Mouse (Mus musculus): ENCODE measurements around the gene Tmem97. TPM values are rescaled to one million over a fixed set of nuclear protein-coding genes. Genes with fewer than 3 reads are reported as not detected.

The Tmem97 gene
- polyA plus RNA-seq, 1 experiment from 2014 or later = 47.3 TPM

DNA sequence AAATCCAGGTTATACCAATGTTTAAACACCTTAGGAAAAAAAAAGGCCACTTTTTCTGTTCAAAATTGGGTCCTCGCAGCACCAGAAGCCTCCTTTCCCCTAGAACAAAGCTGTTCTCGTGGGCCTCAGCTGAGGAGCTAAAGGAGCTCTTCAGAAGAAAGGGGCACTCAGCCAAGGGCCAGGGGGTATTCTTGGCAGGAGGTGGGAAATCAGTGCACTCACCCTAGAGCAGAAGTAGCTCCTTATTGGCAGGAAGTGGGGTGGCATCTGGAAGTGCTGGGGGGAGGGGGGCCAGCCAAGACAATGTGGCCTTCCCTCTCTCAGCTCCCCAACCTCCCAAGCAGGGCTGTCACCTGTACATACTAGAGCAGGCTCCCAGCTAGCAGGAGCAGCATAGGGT, 25.7 kb downstream of the Tmem97 start:
- H3K36me3 ChIP-seq = peaks cover 98% of the 10 kb centered on the region
- WGBS = 80% methylated on average over 2 of the region's 2 CpGs
- ATAC-seq (ENCODE audit: low FRiP score) = no peak
- H3K9ac ChIP-seq = no peak overlapping the region
- no peaks in the 10 kb centered on the region for H3K9me3 ChIP-seq (replicated peaks)
- no peak overlapping the region for H3K27ac ChIP-seq
- no peak overlapping the region for H3K4me3 ChIP-seq
- no peaks in the 10 kb centered on the region for H3K4me1 ChIP-seq
- no peak overlapping the region for H3K4me2 ChIP-seq (replicated peaks)
- no peaks in the 10 kb centered on the region for H3K27me3 ChIP-seq

- no peak for ATAC-seq (ENCODE audit: low FRiP score)
- Histone ChIP-seq H3K4me3 (no peak overlapping the region), H3K4me2 (replicated peaks) (no peak overlapping the region), H3K4me1 (no peaks in the 10 kb centered on the region), H3K27ac (no peak overlapping the region), H3K9ac (no peak overlapping the region), H3K27me3 (no peaks in the 10 kb centered on the region), H3K9me3 (replicated peaks) (no peaks in the 10 kb centered on the region), H3K36me3 (peaks cover 98% of the 10 kb centered on the region)
- WGBS = 64% methylated on average over 9 of the region's 9 CpGs
These were observed 27.2 kb downstream of the Tmem97 start for GRCm38 (mm10) chr11:78523241-78523955.

DNA sequence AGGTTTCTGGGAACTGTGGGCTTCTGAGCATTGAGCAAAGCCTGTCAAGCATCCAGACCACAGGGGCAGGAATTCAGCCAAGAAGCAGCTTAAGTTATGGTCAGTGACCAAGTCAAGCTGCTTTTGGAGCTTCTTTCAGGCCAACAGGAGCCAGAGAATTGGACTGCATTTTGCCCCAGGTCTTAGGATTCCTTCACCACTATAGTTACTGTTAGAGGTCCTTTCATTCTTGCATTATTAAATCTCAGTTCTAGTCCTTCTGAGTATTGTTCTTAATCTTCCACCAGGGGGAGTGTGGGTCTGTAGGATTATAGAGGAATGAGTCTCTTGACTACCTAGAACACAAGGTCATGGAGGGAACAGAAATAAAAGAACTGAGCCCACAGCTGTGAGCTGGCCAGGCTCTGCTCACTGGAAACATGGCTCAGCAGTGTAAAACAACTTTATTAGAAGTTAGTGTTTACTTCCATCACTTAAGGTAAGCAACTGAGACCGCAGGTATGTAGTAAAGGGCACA, 28.0 kb downstream of the Tmem97 start:
- Histone ChIP-seq H3K4me2 (replicated peaks) (no peak overlapping the region), H3K9ac (no peak overlapping the region), H3K4me1 (no peaks in the 10 kb centered on the region), H3K36me3 (peaks cover 98% of the 10 kb centered on the region), H3K27me3 (no peaks in the 10 kb centered on the region), H3K9me3 (replicated peaks) (no peaks in the 10 kb centered on the region), H3K4me3 (no peak overlapping the region), H3K27ac (no peak overlapping the region)
- ATAC-seq (ENCODE audit: low FRiP score) = no peak
- WGBS = 88% methylated on average over 1 of the region's 1 CpGs

DNA sequence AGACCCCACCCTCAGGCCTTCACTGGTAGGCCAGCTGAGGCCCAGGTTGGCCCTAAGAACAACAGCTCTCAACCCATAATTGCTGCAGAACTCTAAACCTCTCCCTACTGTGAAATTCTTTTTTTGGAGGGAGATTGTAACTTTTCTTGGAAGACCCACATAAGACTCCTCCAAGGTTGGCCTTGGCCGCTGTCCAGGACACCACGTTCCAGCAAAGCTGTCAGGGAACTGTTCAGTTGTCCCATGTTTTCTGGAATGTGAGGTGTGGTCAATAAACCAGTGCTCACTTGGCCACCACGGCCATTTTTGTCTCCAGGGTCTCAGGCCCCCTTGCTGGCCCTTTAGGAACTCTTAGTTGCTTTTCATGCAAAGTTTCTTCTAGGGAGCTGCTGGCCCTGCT, 28.7 kb downstream of the Tmem97 start:
- Histone ChIP-seq H3K9ac (no peak overlapping the region), H3K4me1 (no peaks in the 10 kb centered on the region), H3K27me3 (no peaks in the 10 kb centered on the region), H3K4me2 (replicated peaks) (no peak overlapping the region), H3K4me3 (no peak overlapping the region), H3K27ac (no peak overlapping the region), H3K36me3 (peaks cover 93% of the 10 kb centered on the region), H3K9me3 (replicated peaks) (no peaks in the 10 kb centered on the region)
- ATAC-seq (ENCODE audit: low FRiP score) = no peak
- WGBS = 93% methylated on average over 3 of the region's 3 CpGs

GRCm38 (mm10) chr11:78518931-78519330, 31.6 kb downstream of the Tmem97 start:
- no peak overlapping the region for H3K9ac ChIP-seq
- no peak overlapping the region for H3K27ac ChIP-seq
- no peak for ATAC-seq (ENCODE audit: low FRiP score)

GRCm38 (mm10) chr11:78515549-78516325, 34.8 kb downstream of the Tmem97 start:
- Histone ChIP-seq H3K4me2 (replicated peaks) (no peak overlapping the region), H3K27me3 (no peaks in the 10 kb centered on the region), H3K27ac (no peak overlapping the region), H3K9ac (no peak overlapping the region), H3K4me1 (peaks cover 19% of the 10 kb centered on the region), H3K36me3 (peaks cover 57% of the 10 kb centered on the region), H3K9me3 (replicated peaks) (no peaks in the 10 kb centered on the region), H3K4me3 (no peak overlapping the region)
- WGBS = 64% methylated on average over 2 of the region's 2 CpGs
- ATAC-seq (ENCODE audit: low FRiP score) = no peak

More at GRCm38 (mm10) chr11:78518931-78519330, 31.6 kb downstream of the Tmem97 start:
- H3K4me3 ChIP-seq = no peak overlapping the region
- no peak overlapping the region for H3K4me2 ChIP-seq (replicated peaks)
- peaks cover 89% of the 10 kb centered on the region for H3K36me3 ChIP-seq
- H3K9me3 ChIP-seq (replicated peaks) = no peaks in the 10 kb centered on the region
- H3K27me3 ChIP-seq = no peaks in the 10 kb centered on the region
- no peaks in the 10 kb centered on the region for H3K4me1 ChIP-seq
- WGBS = 89% methylated on average over 10 of the region's 10 CpGs

DNA sequence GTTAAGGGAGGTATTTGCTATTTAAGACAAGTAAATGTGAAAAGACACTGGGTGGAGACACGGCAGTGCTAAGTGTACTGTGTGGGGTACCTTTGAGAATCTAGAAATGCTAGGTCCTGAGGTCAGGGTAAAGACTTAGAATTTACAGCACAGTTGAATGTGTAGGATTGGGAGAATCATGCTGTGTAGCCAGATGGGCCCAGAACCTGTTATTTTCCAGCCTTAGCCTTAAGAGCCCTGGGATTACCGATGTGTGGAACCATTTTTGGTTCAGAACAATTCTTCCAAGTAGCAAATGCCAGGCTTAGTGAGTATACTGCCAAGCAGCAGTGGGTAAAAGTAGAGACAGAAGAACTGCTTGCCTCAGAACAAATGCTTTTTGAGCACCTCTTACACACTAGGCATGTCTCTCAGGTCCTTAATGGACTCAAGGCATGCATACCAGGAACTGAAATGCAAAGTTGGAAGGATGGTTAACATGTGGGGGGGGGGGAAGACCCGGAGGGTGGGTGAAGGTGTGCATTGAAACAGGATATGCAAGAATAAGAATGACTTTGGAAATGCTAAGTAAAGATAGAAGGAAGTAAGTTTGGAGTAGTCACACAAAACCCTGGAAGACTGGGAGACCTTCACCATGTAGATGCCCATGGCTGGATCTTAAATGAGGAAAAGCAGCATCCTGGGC, 37.3 kb downstream of the Tmem97 start:
- peaks cover 19% of the 10 kb centered on the region for H3K4me1 ChIP-seq
- no peak overlapping the region for H3K27ac ChIP-seq
- no peaks in the 10 kb centered on the region for H3K9me3 ChIP-seq (replicated peaks)
- 82% methylated on average over 3 of the region's 3 CpGs for WGBS
- peak overlapping the region; percentile 85 for H3K4me2 ChIP-seq (replicated peaks)
- ATAC-seq (ENCODE audit: low FRiP score) = no peak
- peaks cover 43% of the 10 kb centered on the region for H3K36me3 ChIP-seq
- no peaks in the 10 kb centered on the region for H3K27me3 ChIP-seq
- 0 out of 2 replicates have a peak overlapping the region, but pooled peaks have one; percentile 94 for H3K9ac ChIP-seq
- H3K4me3 ChIP-seq = peak overlapping the region; percentile 75

- H3K36me3 ChIP-seq = peaks cover 44% of the 10 kb centered on the region
- peak; percentile 95 for ATAC-seq (ENCODE audit: low FRiP score)
These were observed 38.3 kb downstream of the Tmem97 start, which contains the start of the genes Tmem199 and Poldip2 for GRCm38 (mm10) chr11:78512025-78512957. Gene Tmem199, minus strand, starts transcription at chr11:78512172. Gene Poldip2, plus strand, starts transcription at chr11:78512193.

GRCm38 (mm10) chr11:78509148-78509547, 41.4 kb downstream of the Tmem97 start:
- no peak for ATAC-seq (ENCODE audit: low FRiP score)
- Histone ChIP-seq H3K4me1 (peaks cover 19% of the 10 kb centered on the region), H3K4me3 (no peak overlapping the region), H3K4me2 (replicated peaks) (no peak overlapping the region), H3K27ac (no peak overlapping the region), H3K9ac (no peak overlapping the region), H3K9me3 (replicated peaks) (no peaks in the 10 kb centered on the region), H3K27me3 (no peaks in the 10 kb centered on the region), H3K36me3 (peaks cover 31% of the 10 kb centered on the region)
- WGBS = 84% methylated on average over 5 of the region's 5 CpGs

More at GRCm38 (mm10) chr11:78512025-78512957, 38.3 kb downstream of the Tmem97 start, which contains the start of the genes Tmem199 and Poldip2:
- H3K27me3 ChIP-seq = no peaks in the 10 kb centered on the region
- H3K9me3 ChIP-seq (replicated peaks) = no peaks in the 10 kb centered on the region
- WGBS = under 1% methylated on average over 67 of the region's 67 CpGs
- peaks cover 19% of the 10 kb centered on the region for H3K4me1 ChIP-seq
- H3K9ac ChIP-seq = peak within 1 kb of the TSS; percentile 94
- peak within 1 kb of the TSS; percentile 81 for H3K27ac ChIP-seq
- peak within 1 kb of the TSS; percentile 75 for H3K4me3 ChIP-seq
- peak within 1 kb of the TSS; percentile 85 for H3K4me2 ChIP-seq (replicated peaks)

DNA sequence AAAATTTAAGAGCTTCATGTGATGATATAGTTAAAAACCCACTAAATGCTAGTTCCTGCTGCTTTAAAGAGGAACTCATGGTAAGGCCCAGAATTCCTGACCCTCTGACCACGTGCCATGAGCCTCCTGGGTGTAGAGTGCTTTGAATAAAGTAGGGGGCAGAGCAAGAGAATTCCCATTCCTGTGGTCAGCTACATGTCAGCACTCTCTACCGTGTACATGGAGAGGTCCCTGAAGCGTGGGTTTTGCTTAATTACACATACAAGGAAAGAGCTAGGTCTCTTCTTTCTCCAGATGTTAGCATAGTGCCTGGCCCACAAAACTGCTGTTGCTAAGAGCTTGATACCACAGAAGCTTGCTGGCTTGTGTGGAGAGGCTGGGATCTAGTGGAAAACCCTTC, 45.1 kb downstream of the Tmem97 start:
- no peaks in the 10 kb centered on the region for H3K4me1 ChIP-seq
- H3K27ac ChIP-seq = no peak overlapping the region
- ATAC-seq (ENCODE audit: low FRiP score) = no peak
- no peak overlapping the region for H3K4me2 ChIP-seq (replicated peaks)
- H3K9ac ChIP-seq = no peak overlapping the region
- no peaks in the 10 kb centered on the region for H3K9me3 ChIP-seq (replicated peaks)
- peaks cover 31% of the 10 kb centered on the region for H3K36me3 ChIP-seq
- 85% methylated on average over 3 of the region's 3 CpGs for WGBS
- H3K27me3 ChIP-seq = peaks cover 7% of the 10 kb centered on the region; the same call in 1 of the 2 replicates
- H3K4me3 ChIP-seq = no peak overlapping the region

- Histone ChIP-seq H3K4me2 (replicated peaks) (no peak within 1 kb of the TSS), H3K4me3 (no peak within 1 kb of the TSS), H3K27ac (no peak within 1 kb of the TSS), H3K27me3 (peaks cover 22% of the 10 kb centered on the region), H3K36me3 (peaks cover 21% of the 10 kb centered on the region), H3K9me3 (replicated peaks) (no peaks in the 10 kb centered on the region), H3K4me1 (peaks cover 4% of the 10 kb centered on the region), H3K9ac (no peak within 1 kb of the TSS)
- ATAC-seq (ENCODE audit: low FRiP score) = no peak
- 71% methylated on average over 7 of the region's 7 CpGs for WGBS
These were observed 47.5 kb downstream of the Tmem97 start, which contains the start of gene Sebox for GRCm38 (mm10) chr11:78502909-78503650. Gene Sebox, plus strand, starts transcription at chr11:78503447.

All from hindbrain, embryonic 12.5 days (tissue).